Mouse (Mus musculus) large intestine, adult 2 months (tissue): Measurements from ENCODE around the gene Ubald2. TPM values are rescaled to one million over a fixed set of nuclear protein-coding genes. Genes with fewer than 3 reads are reported as not detected.

Experiments
- DNase-seq: peaks from one replicate; pipeline ENCODE4 v3.0.0-alpha.2; 2012; ENCODE audit warnings: low read depth, low spot score
- WGBS: fragments of 180-500 bp; shearing (Covaris S2); methylation state at CpG from one replicate; pipeline ENCODE4 v1.1.7; 2018; 5-methylcytosine and 5-hydroxymethylcytosine counted together
- polyA plus RNA-seq: library from polyadenylated mRNA; depleted of rRNA; stranded (reverse); fragments of >200 nt; gene quantifications from 2 replicates; pipeline ENCODE4 v1.2.3, GENCODE M21; 2012

Ubald2 gene
- polyA plus RNA-seq, 1 experiment: 217 TPM

DNA sequence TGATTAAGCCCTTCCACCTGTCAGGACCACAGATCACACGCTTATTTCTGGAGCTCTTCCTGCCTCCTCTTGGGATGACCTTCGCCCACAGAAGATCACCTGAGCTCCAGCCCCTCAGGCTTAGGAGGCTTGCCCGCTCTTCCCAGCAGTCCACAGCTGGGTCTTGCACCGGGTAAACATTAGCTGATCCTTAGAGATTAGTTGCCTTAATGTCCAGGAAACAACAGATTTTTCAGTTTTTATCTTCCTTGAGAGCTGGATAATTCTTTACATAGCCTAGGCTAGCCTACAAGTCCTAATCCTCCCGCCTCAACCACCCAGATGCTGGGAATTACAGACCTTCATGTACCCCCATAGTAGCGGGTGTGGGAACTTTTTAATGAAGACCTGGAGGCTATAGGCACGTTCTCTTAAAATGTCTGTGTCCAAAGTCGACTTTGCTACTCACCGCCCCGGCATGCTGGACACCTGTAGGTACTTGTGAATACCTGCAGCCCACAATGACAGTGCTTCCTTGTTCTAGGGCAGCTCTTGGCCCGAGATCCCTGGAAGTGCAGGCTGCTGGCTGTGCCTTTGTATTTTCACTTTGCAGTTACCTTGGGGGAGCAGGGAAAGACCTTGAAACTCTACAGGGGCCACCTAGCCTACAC is 2.3 kb upstream of the Ubald2 start:
- WGBS: 26% methylated on average over 11 of the region's 11 CpGs
- DNase-seq: no peak

DNA sequence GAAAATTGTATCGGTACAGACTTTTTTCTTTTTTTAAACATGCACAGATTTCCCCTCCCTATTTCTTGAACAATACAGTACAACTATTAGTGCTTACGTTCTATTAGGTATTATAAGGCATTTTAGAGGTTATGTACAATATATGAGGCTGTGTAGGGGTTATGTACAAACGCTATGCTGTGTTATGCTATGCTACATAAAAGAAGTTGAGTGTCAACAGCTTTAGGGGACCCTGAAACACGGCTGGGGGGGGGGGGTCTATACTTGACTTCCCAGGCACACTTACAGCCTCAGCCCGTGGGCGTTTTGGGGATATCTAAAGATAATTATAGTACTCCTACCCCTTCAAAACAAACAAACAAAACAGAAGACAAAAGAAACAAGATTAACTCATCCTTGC is 1.8 kb upstream of the Ubald2 start:
- 32% methylated on average over 6 of the region's 6 CpGs for WGBS
- no peak for DNase-seq

DNA sequence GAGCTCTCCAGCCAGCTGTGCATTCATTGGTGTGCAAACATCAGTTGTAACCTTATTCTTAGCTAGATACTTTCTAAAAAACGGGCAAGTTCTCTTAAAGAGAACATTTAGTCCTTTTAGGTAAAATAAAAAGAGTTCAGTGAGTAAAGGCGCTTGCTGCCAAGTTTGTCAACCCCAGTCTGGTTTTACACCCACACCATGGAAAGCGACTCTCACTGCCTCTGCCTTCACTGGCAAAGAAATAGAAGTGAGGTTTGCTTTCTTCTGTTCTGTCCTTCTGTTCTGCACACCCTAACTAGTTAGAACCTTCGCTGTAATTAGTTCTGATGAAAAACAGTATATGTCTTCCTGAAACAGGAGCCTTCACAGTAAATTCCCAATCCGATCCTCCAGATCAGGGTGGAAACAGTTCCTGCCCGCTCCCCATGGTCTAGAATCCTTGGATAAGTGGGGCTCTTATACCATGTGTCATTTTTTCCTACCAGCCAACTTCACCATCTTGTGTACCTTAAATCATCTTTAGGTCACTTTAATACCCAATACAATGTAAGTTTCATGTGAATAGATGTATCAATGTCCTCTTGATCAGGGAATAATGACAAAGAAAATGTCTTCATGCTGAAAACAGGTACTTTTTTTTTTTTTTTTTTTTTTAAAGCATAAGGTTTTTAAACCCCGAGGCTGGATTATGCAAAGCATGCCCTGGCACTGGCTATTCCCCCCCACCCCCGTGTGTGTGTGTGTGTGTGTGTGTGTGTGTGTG is 1.1 kb upstream of the Ubald2 start:
- WGBS: 57% methylated on average over 8 of the region's 8 CpGs
- no peak for DNase-seq

DNA sequence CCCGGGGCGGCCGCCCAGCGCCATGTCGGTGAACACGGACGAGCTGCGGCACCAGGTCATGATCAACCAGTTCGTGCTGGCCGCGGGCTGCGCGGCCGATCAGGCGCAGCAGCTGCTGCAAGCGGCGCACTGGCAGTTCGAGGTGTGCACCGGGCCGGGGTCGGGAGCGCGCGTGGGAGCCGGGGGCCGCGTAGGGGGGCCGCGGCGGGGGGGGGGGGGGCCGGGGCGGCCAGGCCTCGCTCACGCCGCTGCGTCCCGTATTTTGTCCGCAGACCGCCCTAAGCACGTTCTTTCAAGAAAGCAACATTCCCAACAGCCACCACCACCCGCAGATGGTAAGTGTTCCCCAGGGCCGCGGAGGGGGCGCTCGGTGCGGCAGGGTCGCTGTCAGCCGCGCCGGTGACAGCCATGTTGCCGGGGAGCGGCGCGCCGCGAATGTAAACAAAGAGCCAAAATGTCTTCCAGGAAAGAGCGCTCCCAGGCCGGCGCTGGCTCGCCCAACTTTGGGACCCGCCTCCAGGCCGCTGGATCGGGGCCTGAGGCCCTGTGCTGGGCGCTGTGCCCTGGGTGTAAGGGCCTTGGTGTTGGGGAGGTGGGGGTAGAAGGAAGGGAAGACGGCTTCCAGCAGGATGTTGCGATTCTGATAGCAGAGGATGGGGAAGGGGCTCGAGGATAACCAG is 533 bp downstream of the Ubald2 start:
- WGBS: under 1% methylated on average over 55 of the region's 67 CpGs
- no peak for DNase-seq

DNA sequence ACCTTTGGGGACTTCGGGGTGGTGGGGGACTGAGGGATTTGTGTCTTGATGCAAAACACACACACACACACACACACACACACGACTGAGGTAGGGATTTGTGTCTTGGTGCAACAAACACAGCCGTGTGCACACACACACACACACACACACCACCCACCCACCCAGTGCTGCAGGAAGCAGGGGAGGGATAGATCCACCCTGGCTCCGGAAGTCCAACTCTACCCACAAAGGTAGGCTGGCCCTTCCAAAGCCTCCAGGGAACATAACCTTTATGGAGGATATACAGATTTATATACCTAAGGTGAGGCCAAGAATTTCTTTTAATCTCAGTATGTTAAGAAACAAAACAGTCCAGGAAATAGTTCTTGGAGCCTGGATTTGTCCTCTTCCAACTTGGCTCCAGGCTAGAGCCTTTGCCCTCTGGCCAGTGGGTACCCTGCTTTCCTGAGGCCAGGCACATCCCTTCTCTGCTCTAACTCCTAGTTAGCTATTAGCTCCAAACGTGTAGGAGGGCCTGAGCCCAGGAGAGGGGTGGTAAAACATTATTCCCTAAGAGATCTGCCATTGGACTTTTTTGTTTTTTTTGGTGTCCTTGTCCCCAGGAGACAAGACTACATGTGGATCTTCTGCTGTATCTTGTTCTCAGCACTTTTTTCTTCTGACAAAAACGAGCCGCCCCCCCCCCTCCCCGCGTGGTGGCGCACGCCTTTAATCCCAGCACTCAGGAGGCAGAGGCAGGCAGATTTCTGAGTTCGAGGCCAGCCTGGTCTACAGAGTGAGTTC is 1.3 kb downstream of the Ubald2 start:
- WGBS: 35% methylated on average over 12 of the region's 12 CpGs
- DNase-seq: no peak

DNA sequence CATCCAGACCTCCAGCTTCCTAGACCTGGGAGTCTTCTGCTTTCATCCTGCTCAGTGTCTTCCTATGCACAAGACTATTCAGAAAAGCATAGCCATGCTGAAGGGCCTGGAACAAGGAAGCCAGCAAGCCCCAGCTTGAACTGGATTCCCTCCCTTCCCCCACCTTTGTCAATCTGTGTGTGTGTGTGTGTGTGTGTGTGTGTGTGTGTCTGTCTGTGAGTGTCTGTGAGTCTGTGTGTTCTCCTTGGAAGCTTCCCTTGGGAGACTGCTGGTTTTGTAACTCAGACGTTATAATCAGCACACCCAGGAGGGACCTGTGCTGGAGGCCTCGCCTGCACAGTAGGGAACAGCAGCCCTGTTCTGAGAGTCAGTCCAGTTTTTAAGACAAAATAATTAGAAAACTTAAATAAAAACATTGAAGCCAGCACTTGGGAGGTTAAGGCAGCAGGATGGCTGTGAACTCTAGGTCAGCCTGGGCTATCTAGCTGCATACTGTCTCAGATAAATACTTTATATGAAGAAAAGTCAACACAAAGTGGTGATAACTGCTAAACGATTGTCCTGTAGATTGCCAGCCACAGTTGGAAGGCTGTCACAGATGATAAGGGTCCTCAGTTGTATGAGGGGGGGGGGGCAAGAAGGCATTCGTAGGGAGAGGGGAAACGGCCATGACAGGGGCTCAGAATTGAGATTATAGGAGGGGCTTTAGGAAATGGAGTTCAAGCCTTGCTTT is 2.3 kb downstream of the Ubald2 start:
- WGBS: 17% methylated on average over 5 of the region's 5 CpGs
- DNase-seq: no peak

DNA sequence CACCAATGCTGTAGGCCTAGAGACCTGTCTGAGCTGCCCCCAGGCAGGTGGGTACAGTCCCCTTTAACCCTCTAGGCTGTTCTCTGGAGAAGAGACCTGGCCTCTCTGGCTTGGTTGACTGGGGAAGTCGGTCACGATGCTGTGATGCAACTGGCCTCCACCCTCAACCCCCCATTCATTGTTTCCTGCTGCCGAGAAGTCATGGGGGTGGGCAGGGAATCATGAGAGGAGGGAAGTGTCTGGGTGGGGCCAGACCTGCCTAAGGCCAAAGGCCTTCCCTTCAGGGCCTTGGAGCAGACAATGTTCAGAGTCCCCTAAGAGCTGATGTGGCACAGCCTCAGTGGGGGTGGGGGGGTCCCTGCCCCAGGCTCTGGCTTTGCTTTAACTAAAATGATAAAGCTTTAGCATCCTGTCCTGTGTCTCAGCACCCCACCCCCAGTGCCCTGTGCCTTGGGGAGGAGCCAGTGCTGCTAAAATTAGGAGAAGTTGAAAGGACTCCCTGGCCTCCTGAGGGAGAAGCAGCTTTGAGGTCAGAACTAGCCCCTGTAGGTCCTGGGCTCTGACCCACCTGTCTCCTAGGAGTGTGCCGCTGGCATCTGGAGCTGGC is 2.9 kb downstream of the Ubald2 start:
- DNase-seq: no peak
- 18% methylated on average over 4 of the region's 4 CpGs for WGBS

DNA sequence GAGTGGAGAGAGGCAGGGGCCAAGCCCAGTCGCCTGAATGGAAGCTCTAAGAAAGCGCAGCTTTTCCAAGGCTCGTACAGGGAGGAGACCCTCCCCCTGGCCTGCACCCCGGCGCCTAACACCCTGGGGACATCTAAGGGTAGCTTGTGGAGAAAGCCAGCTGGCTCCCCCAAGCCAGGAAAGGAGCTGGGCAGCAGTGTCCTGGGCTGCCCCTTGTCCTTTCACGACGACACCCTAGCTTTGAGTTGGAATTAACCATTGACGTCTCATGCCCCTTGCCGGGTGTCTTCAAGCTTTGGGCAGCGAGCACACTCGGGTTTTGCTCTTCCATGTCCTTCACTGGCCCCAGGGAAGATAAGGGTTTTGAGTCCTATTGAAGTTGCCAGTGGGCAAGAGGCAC is 3.6 kb downstream of the Ubald2 start:
- no peak for DNase-seq
- WGBS: 74% methylated on average over 11 of the region's 11 CpGs

DNA sequence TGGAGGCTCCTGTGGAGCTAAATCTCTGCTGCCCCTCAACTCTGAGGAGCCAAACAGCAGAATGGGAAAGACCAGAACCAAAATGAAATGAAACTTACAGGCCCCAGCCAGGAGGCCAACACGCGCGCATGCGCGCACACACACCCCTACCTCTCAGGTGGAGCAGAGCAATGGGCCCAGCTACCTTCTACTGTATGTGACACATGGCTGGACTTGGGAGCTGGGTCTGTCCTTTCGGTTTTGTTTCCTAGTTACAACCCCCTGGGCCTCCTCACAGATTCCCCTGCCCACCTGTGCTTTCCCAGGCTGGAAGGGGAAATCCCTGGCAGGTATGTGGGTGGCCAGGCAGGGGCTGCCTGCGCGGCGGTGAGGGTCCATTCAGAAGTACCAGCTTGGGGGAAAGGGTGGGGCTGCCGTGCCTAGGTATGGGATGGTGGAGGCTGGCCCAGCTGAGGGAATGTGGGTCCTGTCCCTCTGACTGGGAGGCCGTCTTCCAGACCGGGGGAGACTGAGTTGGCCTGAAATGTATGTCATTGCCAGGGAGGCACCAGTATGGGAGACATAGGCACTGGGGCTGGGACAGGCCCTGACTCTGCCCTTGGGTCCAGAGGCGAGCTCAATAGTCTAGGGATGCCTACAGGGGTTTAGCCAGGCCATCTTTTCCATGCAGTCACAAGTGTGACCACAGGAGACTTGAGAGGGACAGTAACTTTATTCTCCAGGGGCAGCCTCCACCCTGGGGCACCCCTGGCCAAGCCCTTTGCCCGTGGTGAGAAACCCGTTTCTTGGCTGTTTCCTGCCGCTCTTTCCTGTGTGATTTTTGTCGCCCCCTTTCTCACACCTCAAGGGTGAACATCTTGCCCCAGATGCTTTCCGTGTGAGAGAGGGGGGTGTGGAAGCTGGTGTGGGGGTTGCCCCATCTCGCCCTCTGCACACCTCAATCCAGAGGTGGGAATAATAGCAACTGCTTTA is 5.7 kb downstream of the Ubald2 start:
- no peak for DNase-seq
- 77% methylated on average over 19 of the region's 19 CpGs for WGBS

DNA sequence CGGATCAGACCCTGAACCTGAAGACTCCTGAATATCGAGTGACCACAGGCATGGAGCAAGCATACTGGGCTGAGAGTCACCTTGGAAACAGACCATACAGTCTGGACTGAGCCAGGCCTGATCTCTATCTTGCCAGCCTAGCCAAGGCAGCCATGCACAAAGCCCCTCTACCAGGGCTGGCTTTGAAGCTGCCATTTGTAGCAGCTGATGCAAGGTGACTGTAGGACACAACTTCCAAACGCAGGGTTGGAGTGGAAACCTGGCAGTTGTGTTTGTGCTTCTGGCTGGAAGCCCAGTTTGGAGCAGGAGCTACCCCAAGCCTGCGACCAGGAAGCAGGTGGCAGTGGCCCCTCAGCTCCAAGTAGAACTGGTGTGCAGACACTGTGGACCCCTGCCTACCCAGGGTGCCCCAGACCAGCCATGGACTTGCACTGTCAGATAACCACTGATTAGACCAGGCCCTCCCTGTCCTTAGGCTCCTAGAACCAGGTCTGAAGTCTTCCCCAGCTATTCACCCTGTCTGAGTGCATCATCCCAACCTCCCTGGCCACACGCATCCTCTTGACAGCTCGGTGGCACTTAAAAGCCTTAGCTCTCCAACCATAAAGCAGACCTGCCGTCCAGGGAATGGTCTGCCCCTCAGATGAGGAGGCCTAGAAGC is 6.6 kb downstream of the Ubald2 start:
- no peak for DNase-seq
- 51% methylated on average over 7 of the region's 7 CpGs for WGBS

DNA sequence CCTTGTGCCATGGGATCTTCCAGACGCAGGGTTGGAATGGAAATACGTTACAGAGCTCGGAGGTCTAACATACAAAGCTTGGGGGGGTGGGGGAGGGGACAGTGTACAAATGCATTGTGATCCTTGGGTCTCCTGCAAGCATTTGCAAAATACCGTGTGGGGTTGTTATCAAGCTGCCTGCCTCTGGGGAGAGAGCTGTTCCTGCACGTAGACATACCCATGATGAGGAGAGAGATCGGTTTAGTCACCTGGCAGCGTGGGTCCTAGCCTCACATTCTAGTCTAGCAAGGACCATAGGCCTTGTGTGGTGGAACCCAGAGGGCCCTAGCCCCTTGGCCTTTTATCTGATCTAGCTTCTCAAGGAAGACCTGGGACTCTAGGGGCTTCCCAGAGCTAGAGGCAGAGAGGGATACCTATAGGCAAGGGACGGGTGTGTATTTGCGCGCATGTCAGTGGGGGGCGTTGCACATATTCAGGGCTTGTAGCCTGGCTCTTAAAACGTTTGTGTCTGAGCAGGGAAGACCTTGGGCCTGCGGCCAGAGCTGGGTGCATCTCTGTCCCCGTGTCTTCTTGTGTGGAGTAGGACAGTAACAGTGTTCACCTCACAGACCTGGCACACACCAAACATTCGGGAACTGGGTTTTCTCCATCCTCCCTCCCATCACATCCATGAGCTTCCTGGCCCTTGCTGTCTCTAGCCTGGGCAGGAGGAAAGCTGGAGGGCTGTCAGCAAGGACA is 8.4 kb downstream of the Ubald2 start:
- DNase-seq: no peak
- 67% methylated on average over 15 of the region's 15 CpGs for WGBS

DNA sequence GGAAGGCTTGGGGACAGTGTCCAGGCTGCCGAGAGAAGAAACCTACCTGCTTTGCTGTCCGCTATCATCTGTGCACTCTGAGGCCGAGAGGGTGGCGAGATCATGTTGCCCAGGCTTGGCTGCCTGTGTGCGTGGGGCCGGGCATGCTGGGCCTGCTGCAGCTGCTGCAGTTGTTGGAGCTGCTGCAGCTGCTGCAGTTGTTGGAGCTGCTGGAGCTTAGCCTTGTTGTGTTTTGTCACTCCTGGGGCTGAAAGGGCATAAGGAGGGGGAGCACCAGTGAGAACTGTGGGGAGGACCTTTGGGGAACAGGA is 8.9 kb downstream of the Ubald2 start:
- 72% methylated on average over 6 of the region's 6 CpGs for WGBS
- DNase-seq: no peak

DNA sequence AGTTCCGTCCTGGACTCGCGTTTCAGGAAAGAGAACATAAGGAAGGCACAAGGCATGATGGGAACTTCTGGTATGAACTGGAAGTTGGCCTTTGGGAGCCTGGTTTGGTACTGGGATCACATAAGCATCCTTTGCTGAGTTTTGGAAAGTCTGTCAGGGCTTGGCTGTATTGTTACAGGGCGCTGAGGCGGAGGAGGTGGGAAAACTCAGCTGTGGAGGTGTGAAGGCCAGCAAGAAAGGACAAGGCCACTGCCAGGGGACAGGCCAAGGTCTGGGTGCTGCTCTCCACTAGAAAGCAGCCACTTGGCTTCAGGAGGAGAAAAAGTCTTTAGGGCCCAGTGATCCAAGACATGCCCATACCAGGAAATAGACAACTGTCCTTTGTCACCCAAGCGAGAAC is 9.4 kb downstream of the Ubald2 start:
- 86% methylated on average over 6 of the region's 6 CpGs for WGBS
- no peak for DNase-seq

DNA sequence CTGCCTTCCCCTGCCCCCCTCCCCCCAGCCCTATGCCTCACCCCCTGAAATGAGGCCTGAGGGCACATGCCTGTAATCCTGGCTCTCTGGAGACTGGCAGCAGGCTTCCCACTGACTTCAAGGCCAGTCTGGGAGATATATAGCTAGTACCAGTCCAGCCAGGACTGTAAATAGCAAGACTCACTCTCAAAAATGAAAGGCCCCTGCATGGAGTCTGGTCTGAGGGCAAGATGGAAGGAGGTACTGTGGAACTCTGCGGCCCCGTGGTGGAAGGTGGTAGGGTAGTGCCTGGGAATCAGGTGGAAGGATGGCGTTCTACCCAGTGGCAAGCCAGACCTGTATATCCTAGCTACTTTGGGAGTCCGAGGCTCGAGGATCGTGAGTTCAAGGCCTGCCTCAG is 10.0 kb downstream of the Ubald2 start:
- no peak for DNase-seq
- 84% methylated on average over 6 of the region's 6 CpGs for WGBS

DNA sequence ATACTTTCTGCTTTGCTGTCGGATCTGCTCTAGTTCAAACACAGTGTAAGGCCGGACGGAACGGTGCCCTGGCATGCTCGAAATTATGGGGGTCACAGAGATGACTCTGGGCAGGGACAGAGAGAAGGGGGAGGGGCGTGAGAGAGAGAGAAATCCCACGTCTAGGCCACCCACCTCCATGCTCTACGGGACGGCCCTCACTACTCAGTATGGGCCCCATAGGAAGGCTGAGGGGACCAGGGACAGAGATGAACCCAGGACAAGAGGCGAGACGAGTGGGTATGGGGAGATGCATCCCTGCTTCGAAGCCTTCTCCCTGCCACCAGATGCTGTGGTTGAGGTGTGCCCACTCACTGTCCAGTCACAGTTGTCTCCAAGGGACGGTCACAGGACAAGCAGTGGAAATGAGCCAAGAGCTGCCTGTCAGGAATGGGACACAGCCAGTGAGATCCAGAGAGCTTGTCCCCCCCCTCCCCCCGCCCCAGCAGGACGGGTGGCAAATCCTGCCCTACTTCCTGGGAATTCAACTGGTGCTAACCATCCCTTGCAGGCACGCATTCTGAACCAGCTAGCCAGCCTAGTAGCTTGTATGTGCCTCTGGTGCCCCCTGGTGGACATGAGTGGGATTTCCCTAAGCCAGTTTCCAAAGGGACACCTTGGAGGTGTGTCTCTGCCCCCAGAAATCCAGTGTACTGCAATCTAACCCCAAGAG is 11.9 kb downstream of the Ubald2 start:
- WGBS: 44% methylated on average over 16 of the region's 16 CpGs

DNA sequence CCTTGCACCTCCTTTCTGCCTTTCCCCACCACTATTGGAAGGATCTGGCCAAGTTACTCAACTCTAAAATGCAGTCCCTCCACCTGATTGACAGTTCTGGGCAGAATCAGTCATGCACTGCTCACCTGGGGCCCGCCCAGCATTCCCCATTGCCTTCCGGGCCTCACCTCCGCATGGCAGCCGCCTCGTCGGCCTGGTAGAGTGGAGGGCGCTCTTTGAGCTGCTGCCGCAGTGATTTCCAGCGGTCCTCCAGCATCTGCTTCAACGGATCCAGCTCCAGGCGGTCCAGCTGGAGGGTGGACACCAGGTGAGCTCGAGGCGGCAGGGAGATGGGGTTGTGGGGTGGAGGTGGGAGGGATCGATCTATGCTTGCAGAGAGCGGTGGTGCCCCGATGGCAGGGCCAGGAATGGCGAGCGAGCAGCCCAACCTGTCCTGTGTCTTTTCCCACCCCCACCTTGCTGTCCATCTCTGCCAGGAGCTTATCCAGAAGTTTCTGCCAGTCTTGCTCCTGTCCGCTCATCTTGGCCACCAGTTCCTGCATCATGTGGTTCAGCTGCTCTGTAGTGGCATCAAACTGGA is 12.5 kb downstream of the Ubald2 start:
- WGBS: 14% methylated on average over 19 of the region's 19 CpGs
- no peak for DNase-seq

More for the DNA sequence above, 11.9 kb downstream of the Ubald2 start:
- peak; percentile 88 for DNase-seq
